Mouse (Mus musculus): ENCODE measurements around the gene Lactb.
A peak's percentile ranks its signal among the peaks of the same experiment; 100 is the strongest.

Gene Lactb

GRCm38 (mm10) chr9:66982085-66982484 lies 6.8 kb upstream of the Lactb start:
- no peak for DNase-seq (ENCODE audit: extremely low read depth, insufficient read length, low spot score)

GRCm38 (mm10) chr9:66980458-66980857 lies 5.2 kb upstream of the Lactb start:
- DNase-seq (ENCODE audit: extremely low read depth, insufficient read length, low spot score) = no peak

GRCm38 (mm10) chr9:66978468-66978867 lies 3.2 kb upstream of the Lactb start:
- DNase-seq (ENCODE audit: extremely low read depth, insufficient read length, low spot score) = no peak

GRCm38 (mm10) chr9:66977982-66978381 lies 2.7 kb upstream of the Lactb start:
- DNase-seq (ENCODE audit: extremely low read depth, insufficient read length, low spot score) = no peak

- DNase-seq (ENCODE audit: extremely low read depth, insufficient read length, low spot score) = no peak
Measured at GRCm38 (mm10) chr9:66977121-66977520, 1.8 kb upstream of the Lactb start.

- DNase-seq (ENCODE audit: extremely low read depth, insufficient read length, low spot score) = peak; percentile 82
Measured at GRCm38 (mm10) chr9:66974721-66975225, 511 bp downstream of the Lactb start.

- no peak for DNase-seq (ENCODE audit: extremely low read depth, insufficient read length, low spot score)
Measured at GRCm38 (mm10) chr9:66971116-66971515, 4.2 kb downstream of the Lactb start.

GRCm38 (mm10) chr9:66967492-66967891 lies 7.8 kb downstream of the Lactb start:
- DNase-seq (ENCODE audit: extremely low read depth, insufficient read length, low spot score) = no peak

- no peak for DNase-seq (ENCODE audit: extremely low read depth, insufficient read length, low spot score)
Measured at GRCm38 (mm10) chr9:66961478-66961877, 13.8 kb downstream of the Lactb start.

GRCm38 (mm10) chr9:66957451-66957850 lies 17.8 kb downstream of the Lactb start:
- no peak for DNase-seq (ENCODE audit: extremely low read depth, insufficient read length, low spot score)

GRCm38 (mm10) chr9:66952886-66953285 lies 22.4 kb downstream of the Lactb start:
- no peak for DNase-seq (ENCODE audit: extremely low read depth, insufficient read length, low spot score)

GRCm38 (mm10) chr9:66952321-66952720 lies 23.0 kb downstream of the Lactb start:
- no peak for DNase-seq (ENCODE audit: extremely low read depth, insufficient read length, low spot score)

GRCm38 (mm10) chr9:66948536-66948935 lies 26.7 kb downstream of the Lactb start:
- DNase-seq (ENCODE audit: extremely low read depth, insufficient read length, low spot score) = no peak

- DNase-seq (ENCODE audit: extremely low read depth, insufficient read length, low spot score) = peak; percentile 95
Measured at GRCm38 (mm10) chr9:66945647-66946641, 29.3 kb downstream of the Lactb start, which contains the start of gene Rps27l. Gene Rps27l, plus strand, starts transcription at chr9:66946086.

GRCm38 (mm10) chr9:66945161-66945560 lies 30.1 kb downstream of the Lactb start:
- no peak for DNase-seq (ENCODE audit: extremely low read depth, insufficient read length, low spot score)

- DNase-seq (ENCODE audit: extremely low read depth, insufficient read length, low spot score) = peak; percentile 21
Measured at GRCm38 (mm10) chr9:66938836-66939235, 36.4 kb downstream of the Lactb start.

GRCm38 (mm10) chr9:66937507-66937906 lies 37.8 kb downstream of the Lactb start:
- DNase-seq (ENCODE audit: extremely low read depth, insufficient read length, low spot score) = peak; percentile 43

GRCm38 (mm10) chr9:66933869-66934808 lies 41.1 kb downstream of the Lactb start:
- no peak for DNase-seq (ENCODE audit: extremely low read depth, insufficient read length, low spot score)

GRCm38 (mm10) chr9:66930351-66930750 lies 44.9 kb downstream of the Lactb start:
- no peak for DNase-seq (ENCODE audit: extremely low read depth, insufficient read length, low spot score)

- no peak for DNase-seq (ENCODE audit: extremely low read depth, insufficient read length, low spot score)
Measured at GRCm38 (mm10) chr9:66927696-66928402, 47.4 kb downstream of the Lactb start.

Measured in 3134 (cell line).